Mouse (Mus musculus): ENCODE data around the gene Aqp9.

DNA sequence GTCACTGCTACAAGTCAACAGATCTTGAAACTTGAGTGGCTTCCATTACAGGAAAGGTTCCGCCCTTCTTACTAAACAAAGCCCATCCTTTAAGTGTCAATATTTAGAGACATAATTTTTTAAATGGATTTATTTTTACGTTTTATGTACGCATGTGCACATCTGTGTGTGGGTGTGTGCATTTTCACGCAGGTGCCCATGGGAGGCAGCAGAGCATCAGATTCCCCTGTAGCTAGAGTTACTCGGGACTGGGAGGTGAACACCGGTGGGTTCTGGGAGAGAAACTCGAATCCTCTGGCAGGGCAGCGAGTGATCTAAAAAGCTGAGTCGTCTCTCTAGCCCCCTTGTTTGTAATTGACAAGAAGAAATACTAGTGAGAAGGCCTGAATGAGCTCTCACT, 5.1 kb upstream of the Aqp9 start:
- TF ChIP-seq CTCF (IDR thresholded peaks at IDR 0.05; ENCODE audit: borderline replicate concordance, insufficient read depth, low read depth, low read length) (no peak), POLR2A (IDR thresholded peaks at IDR 0.05; ENCODE audit: borderline replicate concordance, insufficient read depth, low read length) (no peak)

Data from cerebellum, adult 2 months (tissue).